8 mouse cellular contexts compared by ENCODE assay signal in genomic region chr2:19715564-19716238, GRCm38 (mm10). TPM values are rescaled to one million over a fixed set of nuclear protein-coding genes. Genes with fewer than 3 reads are reported as not detected.
DNase-seq lines count a peak whose midpoint lies in the region; ATAC-seq lines count a peak whose summit lies in the region.

No protein-coding gene starts in this region.

- H3K27ac ChIP-seq in forebrain, embryonic 14.5 days (ENCODE audit: low read depth, low read length), result no peak overlapping the region
- no peak overlapping the region for H3K27ac ChIP-seq in liver, embryonic 15.5 days (replicated peaks)
- no peak overlapping the region for H3K27ac ChIP-seq in neural tube, embryonic 13.5 days (replicated peaks)

- no peak overlapping the region for H3K9ac ChIP-seq in forebrain, embryonic 14.5 days (ENCODE audit: low read length)
- no peak overlapping the region for H3K9ac ChIP-seq in liver, embryonic 15.5 days
- no peak overlapping the region for H3K9ac ChIP-seq in neural tube, embryonic 13.5 days

- H3K9me3 ChIP-seq in forebrain, embryonic 14.5 days (replicated peaks; ENCODE audit: control insufficient read depth, low read length), result no peaks in the 10 kb centered on the region
- H3K9me3 ChIP-seq in liver, embryonic 15.5 days (replicated peaks), result no peaks in the 10 kb centered on the region
- no peaks in the 10 kb centered on the region for H3K9me3 ChIP-seq in neural tube, embryonic 13.5 days

- H3K4me2 ChIP-seq in forebrain, embryonic 14.5 days (ENCODE audit: low read length), result peak overlapping the region; percentile 33; the same call in 1 of the 2 replicates
- H3K4me2 ChIP-seq in liver, embryonic 15.5 days, result peak overlapping the region; percentile 46
- peak overlapping the region; percentile 47 for H3K4me2 ChIP-seq in neural tube, embryonic 13.5 days

- intact Hi-C loops in heart, postnatal 10 days (cut with DNase I), result loop anchor here (5.0 kb wide), 1 partner anchor 202 kb away; no protein-coding TSS in a partner anchor

- no peaks in the 10 kb centered on the region for H3K27me3 ChIP-seq in forebrain, embryonic 14.5 days (replicated peaks; ENCODE audit: control insufficient read depth, insufficient read depth, low read length)
- H3K27me3 ChIP-seq in liver, embryonic 15.5 days, result no peaks in the 10 kb centered on the region
- H3K27me3 ChIP-seq in neural tube, embryonic 13.5 days, result no peaks in the 10 kb centered on the region

- no peaks in the 10 kb centered on the region for H3K4me1 ChIP-seq in forebrain, embryonic 14.5 days (ENCODE audit: control insufficient read depth, insufficient read depth, low read length)
- H3K4me1 ChIP-seq in liver, embryonic 15.5 days (replicated peaks), result peaks cover 15% of the 10 kb centered on the region
- no peaks in the 10 kb centered on the region; the same call in 1 of the 2 replicates for H3K4me1 ChIP-seq in neural tube, embryonic 13.5 days (replicated peaks)

- DNase-seq in MEL-GATA-1-ER (ENCODE audit: extremely low read depth, low read depth), result peak; percentile 41
- DNase-seq in c-Kit-positive CD71-positive TER-119-positive erythroid progenitor cells, embryonic 14.5 days (ENCODE audit: low spot score), result peak; percentile 65
- peak; percentile 90 for DNase-seq in forebrain, embryonic 14.5 days (ENCODE audit: low spot score)
- peak; percentile 85 to 89 for DNase-seq in heart, postnatal 10 days
- DNase-seq in kidney, postnatal 36 days, result peak; percentile 69 to 82
- DNase-seq in thymus, postnatal 0 days (ENCODE audit: low spot score), result peak; percentile 87

- peak; percentile 85 for ATAC-seq in forebrain, embryonic 14.5 days
- ATAC-seq in liver, embryonic 15.5 days (ENCODE audit: insufficient read depth), result 0 out of 2 replicates have a peak, but pooled peaks have one; percentile 31
- ATAC-seq in neural tube, embryonic 13.5 days (ENCODE audit: low read depth), result peak; percentile 67

- H3K4me3 ChIP-seq in forebrain, embryonic 14.5 days (ENCODE audit: low read depth, low read length), result no peak overlapping the region
- H3K4me3 ChIP-seq in liver, embryonic 15.5 days (replicated peaks), result no peak overlapping the region
- H3K4me3 ChIP-seq in neural tube, embryonic 13.5 days, result no peak overlapping the region

- 30% methylated on average over 11 of the region's 11 CpGs for WGBS in forebrain, embryonic 14.5 days
- WGBS in liver, embryonic 15.5 days (ENCODE audit: insufficient replicate concordance), result 13% methylated on average over 11 of the region's 11 CpGs
- WGBS in neural tube, embryonic 13.5 days, result 28% methylated on average over 11 of the region's 11 CpGs

- H3K36me3 ChIP-seq in forebrain, embryonic 14.5 days (ENCODE audit: control insufficient read depth, insufficient read depth, low read length), result no peaks in the 10 kb centered on the region
- H3K36me3 ChIP-seq in liver, embryonic 15.5 days (replicated peaks), result no peaks in the 10 kb centered on the region
- H3K36me3 ChIP-seq in neural tube, embryonic 13.5 days, result no peaks in the 10 kb centered on the region

RNA-seq across cellular contexts. Expression of gene Otud1, which starts 58.1 kb away (rescaled TPM):
- polyA plus RNA-seq in forebrain, embryonic 14.5 days (2014; fragmentation: Nextera tagmentation; extraction: Ambion mirVana), result 1.7 and 1.8 TPM in 2 replicates
- total RNA-seq in heart, postnatal 10 days (2021), result 10 to 100 TPM; 18.9 to 20.1 TPM
- 0.60 and 0.73 TPM in 2 replicates for polyA plus RNA-seq in liver, embryonic 15.5 days (2015; fragmentation: Nextera tagmentation; extraction: Ambion mirVana)
- polyA plus RNA-seq in neural tube, embryonic 13.5 days (2015; fragmentation: Nextera tagmentation; extraction: Ambion mirVana), result 1.0 and 1.7 TPM in 2 replicates
- polyA plus RNA-seq in thymus, postnatal 0 days (2015; fragmentation: Nextera tagmentation; extraction: Ambion mirVana), result 1.8 and 2.2 TPM in 2 replicates

Comparison
In these comparisons a context has a peak if more than half of its experiments do, and no peak if none do; other contexts are left out.
1. ATAC-seq: peak in every context shown above with its lines; median percentile 85 in forebrain, embryonic 14.5 days; 67 in neural tube, embryonic 13.5 days; 31 in liver, embryonic 15.5 days.